Mouse (Mus musculus) bone marrow, adult 2 months (tissue): ENCODE data around the gene Ggn.
"Not testable (repeated sequence)": the region's sequence is repeated elsewhere in the genome, so short reads cannot be mapped to it uniquely, and the experiment has no call there.

Experiments used
- CTCF ChIP-seq: fragments of 200-500 bp; IDR thresholded peaks from 2 replicates; pipeline ENCODE4 v1.5.1; 2011; ENCODE audit warnings: low read length, control low read depth; ENCODE audit not compliant: control insufficient read depth, insufficient read depth
- POLR2A ChIP-seq: fragments of 200-500 bp; IDR thresholded peaks from 2 replicates; pipeline ENCODE4 v1.6.1; 2011; ENCODE audit warnings: low read depth, mild to moderate bottlenecking, control low read depth, low read length, borderline replicate concordance; ENCODE audit not compliant: control insufficient read depth

DNA sequence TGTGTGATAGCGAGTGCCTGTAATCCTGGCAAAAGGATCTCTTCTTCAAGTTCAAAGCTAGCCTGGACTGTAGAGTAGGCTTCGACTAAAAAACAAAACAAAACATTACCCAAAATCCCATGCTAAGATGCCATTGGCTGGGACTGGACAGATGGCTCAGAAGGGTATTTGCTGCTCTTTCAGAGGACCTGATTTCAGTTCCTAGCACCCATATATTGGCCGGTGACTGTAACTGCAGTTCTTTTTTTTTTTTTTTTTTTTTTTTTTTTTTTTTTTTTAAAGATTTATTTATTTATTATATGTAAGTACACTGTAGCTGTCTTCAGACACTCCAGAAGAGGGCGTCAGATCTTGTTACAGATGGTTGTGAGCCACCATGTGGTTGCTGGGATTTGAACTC lies 30.8 kb upstream of the Ggn start:
- TF ChIP-seq POLR2A, CTCF: not testable (repeated sequence)
